Mouse (Mus musculus) forebrain, embryonic 16.5 days (tissue): ENCODE measurements around the gene Khdc1a. TPM values are rescaled to one million over a fixed set of nuclear protein-coding genes. Genes with fewer than 3 reads are reported as not detected.

Experiments
- ATAC-seq: fragments of 200-750 bp; cut with Nextera tagmentation; 2 replicates; pipeline ENCODE4 v1.8.0; 2017; ENCODE audit warnings: mild to moderate bottlenecking, moderate library complexity
- H3K27ac ChIP-seq: fragments of 300-500 bp; sonication (generic); 2 replicates; pipeline ENCODE4 v1.5.1; 2014; ENCODE audit warnings: low read length, control low read depth
- H3K27me3 ChIP-seq: fragments of 300-500 bp; sonication (generic); replicated peaks from 2 replicates; pipeline ENCODE4 v1.6.1; 2014; ENCODE audit warnings: low read length; ENCODE audit not compliant: control insufficient read depth, insufficient read depth
- H3K36me3 ChIP-seq: fragments of 300-500 bp; sonication (generic); 2 replicates; pipeline ENCODE4 v1.6.1; 2014; ENCODE audit not compliant: control insufficient read depth, insufficient read depth
- H3K4me1 ChIP-seq: fragments of 300-500 bp; sonication (generic); replicated peaks from 2 replicates; pipeline ENCODE4 v1.6.1; 2014; ENCODE audit warnings: low read length; ENCODE audit not compliant: control insufficient read depth, insufficient read depth
- H3K4me2 ChIP-seq: fragments of 300-500 bp; sonication (generic); 2 replicates; pipeline ENCODE4 v1.6.1; 2014; ENCODE audit warnings: mild to moderate bottlenecking, low read length, control low read depth
- H3K4me3 ChIP-seq: fragments of 300-500 bp; sonication (generic); replicated peaks from 2 replicates; pipeline ENCODE4 v1.5.1; 2014; ENCODE audit warnings: mild to moderate bottlenecking, low read length, control low read depth
- H3K9ac ChIP-seq: fragments of 300-500 bp; sonication (generic); replicated peaks from 2 replicates; pipeline ENCODE4 v1.6.1; 2014; ENCODE audit warnings: low read depth, low read length, control low read depth
- H3K9me3 ChIP-seq: fragments of 300-500 bp; sonication (generic); 2 replicates; pipeline ENCODE4 v1.6.1; 2016; ENCODE audit warnings: low read length; ENCODE audit not compliant: control insufficient read depth
- WGBS: fragments of 180-500 bp; shearing (Covaris S2); extraction: QIAGEN DNeasy Blood & Tissue Kit; methylation state at CpG from one replicate; pipeline ENCODE4 v1.1.7; 2014; 5-methylcytosine and 5-hydroxymethylcytosine counted together
- polyA plus RNA-seq: library from polyadenylated mRNA; unstranded; fragments of >200 nt; fragmentation: Nextera tagmentation; extraction: Ambion mirVana; gene quantifications from 2 replicates; pipeline ENCODE4 v1.2.1, GENCODE M21; 2015

Khdc1a gene
- not detected in 2 replicates for polyA plus RNA-seq

DNA sequence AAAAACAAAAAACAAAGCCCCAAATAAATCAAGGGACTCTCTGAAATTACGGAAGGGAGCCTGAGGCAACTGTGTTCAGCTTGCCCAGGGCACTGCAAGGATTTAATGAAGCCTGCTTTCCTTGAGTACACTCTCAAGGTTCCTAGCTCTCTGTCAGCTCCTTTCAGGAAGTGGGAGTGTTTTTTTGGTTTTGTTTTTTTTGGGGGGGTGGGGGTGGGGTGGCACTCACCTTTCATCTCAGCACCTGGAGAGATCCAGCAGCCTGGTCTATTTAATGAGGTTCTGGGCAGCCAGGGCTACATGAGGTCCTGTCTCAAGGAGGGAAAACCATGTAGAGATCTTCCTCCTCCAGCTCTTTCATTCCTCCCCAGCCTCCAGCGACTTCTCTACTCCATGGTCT is at the start of gene Khdc1a:
Khdc1a (plus strand) TSS at position 301 of the 400 bp plus-strand sequence.
- Histone ChIP-seq H3K27ac (no peak within 1 kb of the TSS), H3K9ac (no peak within 1 kb of the TSS), H3K36me3 (no peaks in the 10 kb centered on the region), H3K9me3 (no peaks in the 10 kb centered on the region), H3K4me1 (no peaks in the 10 kb centered on the region), H3K4me3 (no peak within 1 kb of the TSS), H3K4me2 (no peak within 1 kb of the TSS), H3K27me3 (no peaks in the 10 kb centered on the region)
- WGBS = 74% methylated on average over 2 of the region's 2 CpGs
- ATAC-seq = no peak

DNA sequence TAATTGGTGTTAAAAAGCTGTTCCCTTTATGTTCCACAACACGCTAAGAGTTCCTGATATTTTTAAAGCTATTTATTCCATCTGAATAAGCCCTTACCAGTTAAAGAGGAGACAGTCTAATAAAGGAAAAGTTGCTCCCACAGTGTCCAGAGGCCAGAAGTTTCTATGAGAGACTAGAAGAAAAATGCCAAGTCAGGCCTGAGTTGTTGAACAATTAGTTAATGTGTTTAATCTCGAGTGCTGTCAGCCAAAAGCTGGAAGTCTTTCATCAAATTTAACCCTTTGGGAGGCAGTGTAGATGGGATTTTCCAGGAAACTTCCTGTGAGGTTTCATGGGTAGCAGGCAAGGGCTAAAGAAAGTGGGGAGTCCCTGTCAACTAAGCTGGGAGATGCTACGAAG is 49.6 kb upstream of the Khdc1a start:
- H3K4me1 ChIP-seq = no peaks in the 10 kb centered on the region
- no peak overlapping the region for H3K27ac ChIP-seq
- no peaks in the 10 kb centered on the region for H3K27me3 ChIP-seq
- H3K4me2 ChIP-seq = no peak overlapping the region
- WGBS = 50% methylated on average over 3 of the region's 3 CpGs
- H3K9me3 ChIP-seq = no peaks in the 10 kb centered on the region
- H3K9ac ChIP-seq = no peak overlapping the region
- ATAC-seq = no peak
- H3K36me3 ChIP-seq = no peaks in the 10 kb centered on the region
- no peak overlapping the region for H3K4me3 ChIP-seq

DNA sequence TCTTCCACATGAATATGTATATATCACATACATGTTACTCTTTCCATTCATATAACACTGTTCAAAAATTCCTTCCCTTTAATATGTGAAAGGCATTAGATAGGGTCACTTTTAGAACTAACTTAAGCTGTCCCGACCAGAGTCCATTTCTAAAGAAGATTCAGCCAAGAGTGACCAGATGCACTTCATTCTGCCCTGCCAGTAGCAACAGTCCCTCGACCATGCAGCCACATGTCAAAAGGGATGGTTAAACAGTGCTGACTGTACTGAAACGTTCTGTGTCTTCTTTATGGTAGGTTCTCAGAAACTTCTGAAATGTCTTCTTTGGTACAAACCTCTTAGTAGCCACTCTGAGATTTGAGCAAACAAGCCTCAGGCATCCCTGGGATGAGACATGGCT is 47.8 kb upstream of the Khdc1a start:
- WGBS = 89% methylated on average over 3 of the region's 3 CpGs
- H3K4me2 ChIP-seq = no peak overlapping the region
- no peaks in the 10 kb centered on the region for H3K4me1 ChIP-seq
- no peaks in the 10 kb centered on the region for H3K9me3 ChIP-seq
- no peaks in the 10 kb centered on the region for H3K27me3 ChIP-seq
- no peak overlapping the region for H3K4me3 ChIP-seq
- no peak overlapping the region for H3K9ac ChIP-seq
- no peaks in the 10 kb centered on the region for H3K36me3 ChIP-seq
- no peak for ATAC-seq
- H3K27ac ChIP-seq = no peak overlapping the region

DNA sequence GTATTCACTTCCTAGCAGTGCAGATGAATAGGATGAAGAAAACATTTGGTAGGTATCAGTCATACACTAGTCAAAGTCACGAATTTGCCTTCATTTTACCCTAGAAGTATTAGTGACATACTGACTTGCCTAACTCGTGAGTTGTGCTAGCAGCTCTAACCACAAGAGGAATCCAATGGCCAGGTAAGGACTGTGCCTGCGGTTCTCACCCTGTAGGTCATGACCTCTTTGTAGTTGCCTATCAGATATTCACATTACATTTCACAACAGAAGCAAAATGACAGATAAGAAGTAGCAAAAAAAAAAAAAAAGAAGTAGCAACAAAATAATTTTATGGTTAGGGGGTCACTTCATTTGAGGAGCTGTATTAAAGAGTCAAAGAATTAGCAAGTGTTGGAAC is 45.3 kb upstream of the Khdc1a start:
- Histone ChIP-seq H3K4me3 (no peak overlapping the region), H3K9ac (no peak overlapping the region), H3K27me3 (no peaks in the 10 kb centered on the region), H3K36me3 (no peaks in the 10 kb centered on the region), H3K4me2 (no peak overlapping the region), H3K4me1 (no peaks in the 10 kb centered on the region), H3K27ac (no peak overlapping the region), H3K9me3 (no peaks in the 10 kb centered on the region)
- no peak for ATAC-seq
- 89% methylated on average over 3 of the region's 3 CpGs for WGBS

DNA sequence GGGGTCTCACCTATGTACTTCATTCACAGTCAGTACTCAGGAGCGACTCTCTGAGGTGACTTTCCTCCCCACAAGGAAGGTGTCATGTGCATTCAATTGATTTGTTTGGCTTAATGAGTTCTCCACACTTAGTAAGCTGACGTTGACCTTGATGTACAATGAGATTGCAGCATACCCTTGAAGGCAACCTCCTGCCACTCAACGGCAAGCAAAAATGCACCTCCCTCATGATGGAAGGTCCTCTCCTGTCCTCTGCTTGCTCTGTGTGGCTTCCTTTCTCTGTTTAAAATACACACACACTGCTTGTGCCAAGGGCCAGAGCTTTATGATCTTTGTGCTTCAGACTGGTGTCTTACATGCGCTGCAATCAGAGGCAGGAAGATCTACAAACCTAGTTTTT is 44.8 kb upstream of the Khdc1a start:
- 88% methylated on average over 4 of the region's 4 CpGs for WGBS
- H3K9ac ChIP-seq = no peak overlapping the region
- no peaks in the 10 kb centered on the region for H3K36me3 ChIP-seq
- no peak overlapping the region for H3K27ac ChIP-seq
- no peaks in the 10 kb centered on the region for H3K4me1 ChIP-seq
- ATAC-seq = no peak
- H3K4me2 ChIP-seq = no peak overlapping the region
- H3K9me3 ChIP-seq = no peaks in the 10 kb centered on the region
- no peak overlapping the region for H3K4me3 ChIP-seq
- H3K27me3 ChIP-seq = no peaks in the 10 kb centered on the region

DNA sequence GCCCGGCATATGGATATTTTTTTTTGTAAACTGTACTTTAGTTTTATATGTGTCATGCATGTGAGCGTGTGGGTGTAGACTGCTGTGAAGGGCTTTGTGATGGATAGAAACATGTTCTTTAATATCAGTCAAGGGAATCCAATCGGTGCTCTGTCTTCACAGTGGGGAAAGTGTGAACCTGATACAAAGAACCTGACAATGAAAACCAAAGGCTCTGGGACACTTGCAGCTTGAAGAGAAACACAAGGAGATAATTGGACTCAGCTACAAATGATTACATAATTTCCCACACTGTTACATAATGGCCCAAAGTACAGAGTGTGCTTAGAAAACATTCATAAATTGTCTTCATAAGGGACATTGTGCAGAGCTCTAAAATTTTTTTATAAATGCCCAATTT is 44.0 kb upstream of the Khdc1a start:
- H3K4me2 ChIP-seq = no peak overlapping the region
- H3K27ac ChIP-seq = no peak overlapping the region
- no peaks in the 10 kb centered on the region for H3K27me3 ChIP-seq
- H3K9me3 ChIP-seq = no peaks in the 10 kb centered on the region
- H3K4me3 ChIP-seq = no peak overlapping the region
- no peaks in the 10 kb centered on the region for H3K4me1 ChIP-seq
- no peaks in the 10 kb centered on the region for H3K36me3 ChIP-seq
- H3K9ac ChIP-seq = no peak overlapping the region
- no peak for ATAC-seq
- WGBS = 92% methylated on average over 3 of the region's 3 CpGs

DNA sequence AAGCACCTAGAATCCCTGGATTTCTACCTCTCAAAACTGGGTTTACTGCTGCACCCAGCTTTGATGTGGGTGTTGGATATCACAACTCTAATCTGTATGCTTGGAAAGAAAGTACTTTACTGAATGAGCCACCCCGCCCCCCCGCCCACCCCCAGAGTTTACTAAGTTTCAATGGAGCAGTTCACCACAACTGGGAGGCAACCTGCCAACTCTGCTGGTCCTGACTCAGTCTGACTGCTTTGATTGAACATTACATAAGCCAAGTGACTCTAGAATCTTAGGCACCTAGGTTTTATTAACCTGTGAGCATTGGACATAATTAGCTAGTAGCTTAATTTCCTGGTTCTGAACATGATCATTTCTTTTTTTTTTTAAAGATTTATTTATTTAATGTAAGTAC is 35.1 kb upstream of the Khdc1a start:
- H3K4me1 ChIP-seq = no peaks in the 10 kb centered on the region
- ATAC-seq = no peak
- H3K4me3 ChIP-seq = no peak overlapping the region
- H3K4me2 ChIP-seq = no peak overlapping the region
- no peaks in the 10 kb centered on the region for H3K27me3 ChIP-seq
- 94% methylated on average over 2 of the region's 2 CpGs for WGBS
- H3K36me3 ChIP-seq = no peaks in the 10 kb centered on the region
- no peak overlapping the region for H3K9ac ChIP-seq
- no peaks in the 10 kb centered on the region for H3K9me3 ChIP-seq
- H3K27ac ChIP-seq = no peak overlapping the region

DNA sequence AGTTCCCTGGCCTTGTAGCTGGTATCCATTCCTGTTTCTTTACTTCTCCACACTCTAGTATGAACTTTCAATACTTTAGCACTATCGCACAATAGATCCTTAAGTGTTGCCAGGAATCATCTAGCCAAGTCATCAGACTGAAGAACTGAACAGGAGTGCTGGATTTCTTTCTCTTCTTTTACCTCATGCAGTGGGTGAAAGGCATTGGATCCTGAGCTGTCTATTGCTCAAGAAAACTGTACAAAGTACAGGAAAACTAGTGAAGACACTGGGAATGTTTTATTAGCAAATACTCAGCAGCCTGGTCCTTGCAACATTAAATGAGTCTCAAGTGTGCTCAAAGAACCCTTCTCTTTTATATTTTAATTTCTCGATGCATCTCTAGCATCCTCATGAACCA is 33.7 kb upstream of the Khdc1a start:
- H3K27me3 ChIP-seq = no peaks in the 10 kb centered on the region
- H3K9me3 ChIP-seq = no peaks in the 10 kb centered on the region
- H3K4me1 ChIP-seq = no peaks in the 10 kb centered on the region
- no peak overlapping the region for H3K27ac ChIP-seq
- no peaks in the 10 kb centered on the region for H3K36me3 ChIP-seq
- H3K4me2 ChIP-seq = no peak overlapping the region
- no peak overlapping the region for H3K9ac ChIP-seq
- H3K4me3 ChIP-seq = no peak overlapping the region
- ATAC-seq = no peak
- WGBS = 100% methylated on average over 2 of the region's 2 CpGs

DNA sequence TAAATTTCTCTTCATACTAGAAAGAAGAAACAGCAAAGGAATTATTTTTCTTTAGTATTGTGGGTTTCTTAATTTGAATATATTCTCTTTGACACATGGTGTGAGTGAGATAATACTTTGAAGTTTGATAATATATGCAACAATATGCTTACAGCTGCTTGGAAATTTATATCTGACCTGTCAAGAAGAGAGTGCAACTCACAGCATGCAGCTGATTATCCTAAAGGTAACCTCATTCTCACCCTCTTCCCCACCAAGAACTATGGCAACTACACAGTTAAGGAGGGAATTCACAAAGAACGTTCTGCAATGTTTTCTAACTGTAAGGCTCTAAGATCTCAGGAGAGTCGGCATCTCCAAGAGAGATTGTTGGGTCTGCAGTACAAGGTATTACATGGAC is 33.1 kb upstream of the Khdc1a start:
- no peak overlapping the region for H3K27ac ChIP-seq
- H3K4me3 ChIP-seq = no peak overlapping the region
- no peak overlapping the region for H3K4me2 ChIP-seq
- no peak for ATAC-seq
- no peaks in the 10 kb centered on the region for H3K27me3 ChIP-seq
- WGBS = 90% methylated on average over 2 of the region's 2 CpGs
- H3K36me3 ChIP-seq = no peaks in the 10 kb centered on the region
- no peaks in the 10 kb centered on the region for H3K4me1 ChIP-seq
- H3K9ac ChIP-seq = no peak overlapping the region
- H3K9me3 ChIP-seq = no peaks in the 10 kb centered on the region

DNA sequence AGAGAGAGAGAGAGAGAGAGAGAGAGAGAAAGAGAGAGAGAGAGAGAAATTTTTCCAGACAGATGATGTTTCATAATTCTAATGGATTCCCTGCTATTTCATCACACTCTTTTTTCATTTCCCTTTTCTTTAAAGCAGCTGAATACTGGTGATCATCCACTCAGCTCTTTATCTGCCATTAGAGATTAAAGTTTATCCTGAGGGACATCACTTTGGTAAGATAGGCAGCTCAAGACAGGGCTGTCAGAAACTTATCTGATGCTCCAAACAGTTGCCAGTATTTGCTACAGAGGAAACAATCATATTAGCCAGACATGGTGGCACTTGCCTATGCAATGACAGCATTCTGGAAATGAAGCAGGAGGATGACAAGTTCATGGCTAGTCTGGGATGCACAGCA is 31.2 kb upstream of the Khdc1a start:
- Histone ChIP-seq H3K27ac (no peak overlapping the region), H3K4me3 (no peak overlapping the region), H3K27me3 (no peaks in the 10 kb centered on the region), H3K4me1 (no peaks in the 10 kb centered on the region), H3K36me3 (no peaks in the 10 kb centered on the region), H3K9ac (no peak overlapping the region), H3K4me2 (no peak overlapping the region), H3K9me3 (no peaks in the 10 kb centered on the region)
- no peak for ATAC-seq
